Mouse (Mus musculus): ENCODE measurements around the gene Tes3-ps.

The Tes3-ps gene

GRCm38 (mm10) chr13:49492376-49493368 is at the start of gene Tes3-ps:
Tes3-ps (plus strand) TSS chr13:49493318.
- DNase-seq = no peak

- no peak for DNase-seq
Measured at GRCm38 (mm10) chr13:49444451-49444850, 48.7 kb upstream of the Tes3-ps start.

- DNase-seq = peak; percentile 77
Measured at GRCm38 (mm10) chr13:49449318-49449749, 43.8 kb upstream of the Tes3-ps start.

- DNase-seq = no peak
Measured at GRCm38 (mm10) chr13:49460276-49460675, 32.8 kb upstream of the Tes3-ps start.

GRCm38 (mm10) chr13:49460692-49461414 is 32.3 kb upstream of the Tes3-ps start:
- DNase-seq = no peak

GRCm38 (mm10) chr13:49461458-49462132 is 31.5 kb upstream of the Tes3-ps start:
- peak; percentile 92 for DNase-seq

GRCm38 (mm10) chr13:49462921-49463320 is 30.2 kb upstream of the Tes3-ps start:
- DNase-seq = no peak

- no peak for DNase-seq
Measured at GRCm38 (mm10) chr13:49465875-49466274, 27.2 kb upstream of the Tes3-ps start.

- DNase-seq = no peak
Measured at GRCm38 (mm10) chr13:49466393-49467075, 26.6 kb upstream of the Tes3-ps start.

- DNase-seq = no peak
Measured at GRCm38 (mm10) chr13:49467585-49467984, 25.5 kb upstream of the Tes3-ps start.

GRCm38 (mm10) chr13:49469002-49469401 is 24.1 kb upstream of the Tes3-ps start:
- DNase-seq = no peak

GRCm38 (mm10) chr13:49470319-49470718 is 22.8 kb upstream of the Tes3-ps start:
- no peak for DNase-seq

GRCm38 (mm10) chr13:49470806-49471205 is 22.3 kb upstream of the Tes3-ps start:
- no peak for DNase-seq

- DNase-seq = no peak
Measured at GRCm38 (mm10) chr13:49471981-49472675, 21.0 kb upstream of the Tes3-ps start.

GRCm38 (mm10) chr13:49472676-49473005 is 20.5 kb upstream of the Tes3-ps start:
- DNase-seq = no peak

- DNase-seq = no peak
Measured at GRCm38 (mm10) chr13:49477887-49478286, 15.2 kb upstream of the Tes3-ps start.

- DNase-seq = no peak
Measured at GRCm38 (mm10) chr13:49478851-49479374, 14.2 kb upstream of the Tes3-ps start.

- no peak for DNase-seq
Measured at GRCm38 (mm10) chr13:49479399-49479798, 13.7 kb upstream of the Tes3-ps start.

GRCm38 (mm10) chr13:49480057-49480456 is 13.1 kb upstream of the Tes3-ps start:
- DNase-seq = peak; percentile 79

- no peak for DNase-seq
Measured at GRCm38 (mm10) chr13:49480551-49480950, 12.6 kb upstream of the Tes3-ps start.

- DNase-seq = no peak
Measured at GRCm38 (mm10) chr13:49485388-49485787, 7.7 kb upstream of the Tes3-ps start.

GRCm38 (mm10) chr13:49504510-49504909 is 11.4 kb downstream of the Tes3-ps start, which contains the start of gene Ecm2:
Ecm2 (plus strand) TSS chr13:49504810.
- DNase-seq = no peak
